Mouse (Mus musculus) fat pad, adult 2 months (tissue): ENCODE results near the gene Camk2d.

ENCODE experiments used
- DNase-seq: peaks from one replicate; pipeline ENCODE4 v3.0.0-alpha.2; 2011; ENCODE audit warnings: low read depth, low spot score; ENCODE audit errors: extremely low read depth

The Camk2d gene

GRCm38 (mm10) chr3:126681996-126682395 lies 85.9 kb downstream of the Camk2d start:
- no peak for DNase-seq

DNA sequence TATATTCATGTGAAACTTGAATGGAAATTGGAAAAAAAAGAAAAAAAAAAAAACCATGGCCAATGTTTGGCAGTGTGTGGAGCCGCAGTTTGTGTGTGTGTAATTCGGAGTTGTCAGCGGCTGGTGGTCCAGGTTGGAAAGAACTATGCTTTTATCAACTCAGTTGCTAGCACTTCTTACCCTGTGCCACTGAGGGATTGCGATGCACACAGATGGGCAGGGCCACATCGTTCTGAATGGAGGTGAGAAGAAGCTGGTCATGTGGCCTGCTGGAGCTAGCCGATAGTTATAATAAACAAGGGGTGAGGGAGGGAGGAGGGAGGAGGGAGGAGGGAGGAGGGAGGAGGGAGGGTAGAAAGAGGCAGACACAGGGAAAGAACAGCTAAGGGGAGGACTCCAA lies 89.3 kb downstream of the Camk2d start:
- no peak for DNase-seq

GRCm38 (mm10) chr3:126687150-126687549 lies 91.0 kb downstream of the Camk2d start:
- no peak for DNase-seq

- DNase-seq: no peak
Measured at GRCm38 (mm10) chr3:126688516-126688915, 92.4 kb downstream of the Camk2d start.

DNA sequence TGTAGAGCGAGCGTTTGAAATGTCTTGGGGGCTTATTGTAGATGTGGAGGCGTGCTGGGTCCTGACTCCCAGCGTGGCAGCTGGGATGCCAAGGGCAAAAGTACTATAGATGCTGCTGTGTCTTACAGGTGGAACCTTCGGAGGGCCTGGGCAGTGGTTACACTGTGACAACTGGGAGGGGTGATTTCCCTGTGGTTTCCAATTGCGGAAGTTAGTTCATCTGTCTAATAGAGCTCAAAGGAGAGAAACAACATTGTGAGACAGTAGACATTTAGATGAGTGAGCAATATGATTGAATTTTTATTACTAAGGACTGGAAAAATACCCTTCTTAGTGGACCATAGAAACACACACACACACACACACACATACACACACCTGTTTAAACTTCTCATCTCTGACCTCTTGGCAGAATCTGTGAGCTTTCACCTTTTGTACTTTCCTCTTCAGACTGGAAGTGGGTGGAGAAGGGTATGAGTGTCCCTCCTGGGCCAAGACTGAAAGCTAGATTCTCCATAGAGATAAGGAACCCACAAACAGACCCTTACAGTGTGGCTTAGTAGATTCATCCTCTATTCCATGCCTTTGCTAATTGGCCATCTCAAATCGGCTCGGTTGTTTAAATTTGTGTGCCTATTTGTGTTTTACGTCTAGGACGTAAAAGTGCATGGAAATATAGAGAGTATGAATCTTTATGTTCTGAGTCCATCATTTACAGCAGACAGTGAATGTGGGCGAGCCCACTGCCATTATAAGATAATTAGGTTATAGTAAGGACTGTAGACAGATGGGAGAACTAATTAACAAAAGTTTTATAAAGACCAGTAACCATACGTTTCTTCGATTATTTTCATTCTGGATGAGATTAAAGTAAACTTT lies 94.8 kb downstream of the Camk2d start:
- no peak for DNase-seq

- DNase-seq: no peak
Measured at GRCm38 (mm10) chr3:126691565-126691964, 95.5 kb downstream of the Camk2d start.

DNA sequence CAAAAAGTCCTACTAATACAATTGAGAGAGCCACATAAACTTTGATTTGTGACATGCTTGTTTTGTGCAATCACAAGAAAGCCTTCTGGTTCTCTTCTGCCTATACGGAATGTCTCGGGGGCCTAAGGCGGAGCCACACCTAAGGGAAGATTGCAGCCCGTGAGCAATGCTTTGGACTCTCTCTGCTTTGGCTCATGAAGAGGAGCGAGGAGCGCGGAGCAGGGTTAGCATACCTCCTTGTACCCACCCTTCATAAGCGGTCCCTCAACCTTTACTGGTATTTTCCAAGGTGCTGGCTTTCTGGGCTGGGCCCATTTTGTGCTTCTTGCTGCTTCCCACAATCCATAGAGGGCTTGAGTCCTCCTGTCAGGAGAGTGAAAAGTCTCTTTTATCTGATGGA lies 96.7 kb downstream of the Camk2d start:
- no peak for DNase-seq

GRCm38 (mm10) chr3:126693302-126693701 lies 97.2 kb downstream of the Camk2d start:
- DNase-seq: no peak

- no peak for DNase-seq
Measured at GRCm38 (mm10) chr3:126695456-126696293, 99.6 kb downstream of the Camk2d start.

DNA sequence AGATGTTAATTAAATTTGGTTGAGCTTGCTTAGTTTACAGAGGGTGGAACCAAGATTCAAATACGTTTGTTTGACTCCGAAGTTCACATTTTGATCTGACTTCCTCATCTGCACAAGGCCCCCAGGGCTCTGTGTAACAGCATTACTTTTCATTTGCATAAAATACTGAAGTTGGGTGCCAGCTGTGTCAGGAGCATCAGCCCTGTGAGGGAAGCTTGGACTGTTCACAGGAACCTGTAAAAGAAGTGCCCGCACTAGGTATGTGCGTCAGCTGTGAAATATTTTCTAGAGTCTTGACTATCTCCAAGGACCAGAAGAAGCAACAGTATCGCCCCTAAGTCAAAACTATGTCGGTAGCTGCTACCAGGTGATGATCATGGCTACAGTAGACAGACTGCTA lies 100.5 kb downstream of the Camk2d start:
- DNase-seq: no peak

GRCm38 (mm10) chr3:126699740-126700139 lies 103.6 kb downstream of the Camk2d start:
- no peak for DNase-seq

DNA sequence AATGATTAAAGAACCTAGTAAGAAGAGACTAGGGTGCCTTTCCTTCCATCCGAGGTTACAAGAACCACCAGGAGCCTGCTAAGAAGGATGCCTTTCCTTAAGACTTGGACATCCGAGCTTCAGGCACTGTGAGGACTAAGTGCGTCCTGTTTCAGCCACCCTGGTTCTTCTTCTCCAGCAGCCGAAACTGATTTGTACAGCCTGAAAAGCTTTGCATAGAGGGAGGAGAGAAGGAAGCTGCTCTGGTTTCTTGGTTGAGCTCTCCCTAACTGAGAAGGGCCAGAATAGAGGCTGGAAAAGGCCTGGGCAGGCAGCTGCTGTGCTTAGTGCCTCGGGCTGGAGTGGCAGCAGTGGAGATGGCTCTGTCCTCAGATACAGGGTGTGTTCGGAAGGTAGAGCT lies 105.0 kb downstream of the Camk2d start:
- DNase-seq: no peak

- DNase-seq: no peak
Measured at GRCm38 (mm10) chr3:126701586-126701985, 105.5 kb downstream of the Camk2d start.

DNA sequence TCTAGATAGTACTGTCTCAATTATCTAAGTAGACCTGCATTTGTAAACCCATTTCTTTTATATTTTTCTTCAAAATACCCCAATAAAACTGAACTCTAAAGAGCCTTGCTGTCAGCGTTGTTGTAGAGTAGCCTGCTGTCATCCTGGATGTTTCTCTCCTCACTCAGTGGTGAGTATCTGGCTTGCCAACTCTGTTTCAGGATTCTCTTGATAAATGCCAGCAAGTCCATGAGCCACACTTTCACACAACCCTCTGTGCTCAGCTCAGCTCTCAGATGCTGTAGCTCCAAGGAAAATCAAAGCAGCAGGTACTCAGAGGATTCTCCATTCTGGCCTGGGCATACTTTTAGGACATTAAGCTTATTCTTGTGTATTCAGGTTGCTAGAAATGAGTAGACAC lies 109.4 kb downstream of the Camk2d start:
- no peak for DNase-seq

- DNase-seq: no peak
Measured at GRCm38 (mm10) chr3:126714281-126714680, 118.2 kb downstream of the Camk2d start.

DNA sequence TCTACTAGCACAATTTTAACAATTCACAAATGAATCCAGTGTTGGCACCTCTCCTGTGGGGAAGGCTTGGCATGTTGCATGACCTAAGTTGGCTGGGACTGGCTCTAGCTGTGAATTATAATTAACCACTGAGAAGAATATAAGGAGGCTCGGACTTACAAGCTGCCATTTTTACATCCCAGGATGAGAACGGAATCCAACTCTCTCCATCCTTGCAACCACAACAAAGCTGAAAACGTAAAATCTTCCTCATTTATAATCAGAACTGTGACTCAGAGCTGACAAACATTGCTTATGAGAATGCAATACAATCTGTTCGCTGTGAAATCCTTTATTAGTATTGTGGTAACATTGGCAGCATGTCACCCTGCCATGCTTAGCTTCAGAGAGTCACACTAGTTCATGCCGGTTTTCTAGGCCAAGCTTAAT lies 126.9 kb downstream of the Camk2d start:
- no peak for DNase-seq

- DNase-seq: no peak
Measured at GRCm38 (mm10) chr3:126723458-126723857, 127.4 kb downstream of the Camk2d start.

- DNase-seq: no peak
Measured at GRCm38 (mm10) chr3:126725647-126726046, 129.5 kb downstream of the Camk2d start.

DNA sequence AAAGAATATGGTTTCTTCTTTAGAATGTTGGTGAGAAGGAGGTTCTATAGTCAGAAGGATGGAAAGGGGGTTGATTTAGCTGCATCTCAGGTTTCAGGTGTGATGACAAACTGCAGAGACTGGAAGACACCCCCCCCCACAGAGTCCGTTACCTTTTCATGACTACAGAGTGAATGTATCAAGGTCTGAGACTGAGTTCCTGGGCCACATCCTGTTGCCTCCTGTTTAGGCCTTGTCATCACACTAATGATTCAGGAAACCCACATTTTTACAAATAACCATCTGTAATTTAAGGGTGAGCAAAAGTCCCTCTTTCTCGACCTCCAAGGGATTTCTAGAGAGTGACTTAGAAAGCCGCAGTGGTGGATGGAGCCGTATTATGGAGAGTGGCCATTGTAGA lies 131.3 kb downstream of the Camk2d start:
- no peak for DNase-seq

DNA sequence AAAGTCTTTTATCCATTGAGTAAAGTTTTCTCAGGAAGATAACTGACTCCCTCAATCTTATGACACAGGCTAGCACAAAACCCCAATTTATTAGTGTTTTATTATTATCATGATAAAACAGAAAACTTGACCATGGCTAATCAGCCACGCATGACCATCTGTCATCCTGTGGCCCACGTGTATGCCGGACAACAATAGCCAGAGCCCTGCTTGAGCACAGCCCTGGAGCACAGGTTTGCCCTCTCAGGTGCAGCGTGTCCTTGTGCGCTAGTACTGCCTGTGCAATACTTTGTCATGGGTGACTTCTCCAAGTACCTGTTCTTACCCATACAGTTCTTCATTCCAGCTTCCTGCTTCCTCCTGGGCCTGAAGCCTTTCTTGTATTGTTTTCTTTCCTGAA lies 134.3 kb downstream of the Camk2d start:
- no peak for DNase-seq

- no peak for DNase-seq
Measured at GRCm38 (mm10) chr3:126732323-126732722, 136.2 kb downstream of the Camk2d start.

- DNase-seq: no peak
Measured at GRCm38 (mm10) chr3:126734533-126734932, 138.4 kb downstream of the Camk2d start.
